Mouse (Mus musculus): Measurements from ENCODE around the gene Wfdc6b.
"Not testable (repeated sequence)": the region's sequence is repeated elsewhere in the genome, so short reads cannot be mapped to it uniquely, and the experiment has no call there.

- TF ChIP-seq CTCF (conservative IDR thresholded peaks at IDR 0.05; ENCODE audit: insufficient read depth, insufficient read length, low read depth, low read length); POLR2A (IDR thresholded peaks at IDR 0.05; ENCODE audit: low read depth, low read length): not testable (repeated sequence)
Measured at GRCm38 (mm10) chr2:164613471-164613870, at the start of gene Wfdc6b, which contains the start of gene Wfdc8.

All from kidney, adult 2 months (tissue).